11 mouse cellular contexts compared by ENCODE assay signal in the genomic region with DNA sequence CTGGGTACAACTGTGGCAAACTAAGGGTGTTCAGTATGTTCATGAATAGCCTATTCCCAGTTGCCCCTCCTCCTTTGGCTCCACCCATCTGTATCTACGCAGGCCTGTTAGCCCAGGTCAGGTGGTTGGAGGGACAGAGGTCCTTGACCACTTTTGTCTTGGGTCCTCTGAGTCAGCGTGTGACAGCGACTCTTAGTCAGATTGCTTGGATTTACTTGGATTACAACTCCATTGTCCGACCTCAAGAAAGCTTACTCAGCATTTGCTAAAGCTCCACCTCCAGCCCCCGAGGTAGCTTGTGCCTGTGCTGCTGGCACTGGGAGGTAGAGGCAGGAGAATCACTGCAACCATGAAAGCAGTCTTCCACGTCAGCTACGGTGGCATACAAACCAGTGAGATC. TPM values are rescaled to one million over a fixed set of nuclear protein-coding genes. Genes with fewer than 3 reads are reported as not detected.
DNase-seq lines count a peak whose midpoint lies in the region; ATAC-seq lines count a peak whose summit lies in the region.
"Had no signal": no experiment of that assay in that cellular context is flagged by ENCODE, and none has a peak within 500 bp of the region (broad histone marks: within the 10 kb centered on the region; RNA-seq: fewer than 3 reads in every experiment).

No protein-coding gene starts in this region.

- intact Hi-C loops in left cerebral cortex, postnatal 10 days (cut with DNase I), result no loop called here

- no peak for ATAC-seq in kidney, embryonic 16.5 days (ENCODE audit: low FRiP score, low TSS enrichment)
- no peak for ATAC-seq in forebrain, embryonic 11.5 days (replicated peaks; ENCODE audit: low FRiP score)
- ATAC-seq: forebrain, postnatal 0 days had no signal

- DNase-seq in ES-CJ7 (ENCODE audit: low read depth, low spot score), result peak; percentile 62
- peak; percentile 81 to 89 for DNase-seq in adrenal gland, adult (ENCODE audit: inconsistent age in 2 of 2, low spot score in 1 of 2)
- DNase-seq in lung, postnatal 10 days, result peak; percentile 62
- DNase-seq in left cerebral cortex, postnatal 10 days (ENCODE audit: extremely low spot score in 1 of 2, low spot score in 2 of 2), result no peak
- no peak for DNase-seq in cerebellum, postnatal 36 days
- DNase-seq in forebrain, embryonic 11.5 days (ENCODE audit: low spot score), result no peak
- DNase-seq: embryo, embryonic 11 days; forebrain, postnatal 0 days had no signal

- 0 out of 2 replicates have a peak, but pooled peaks cover 3% of the 10 kb centered on the region for H3K4me1 ChIP-seq in kidney, embryonic 16.5 days (ENCODE audit: insufficient read depth, low read length)
- H3K4me1 ChIP-seq in forebrain, embryonic 11.5 days (replicated peaks; ENCODE audit: control insufficient read depth, insufficient read depth, low read length), result no peaks in the 10 kb centered on the region
- H3K4me1 ChIP-seq: limb, embryonic 15.5 days had no signal

- H3K27ac ChIP-seq in kidney, embryonic 16.5 days (ENCODE audit: low read length), result no peak overlapping the region
- no peak overlapping the region for H3K27ac ChIP-seq in forebrain, embryonic 11.5 days (ENCODE audit: low read depth, low read length)
- H3K27ac ChIP-seq: limb, embryonic 15.5 days had no signal

- no peaks in the 10 kb centered on the region for H3K36me3 ChIP-seq in kidney, embryonic 16.5 days (ENCODE audit: insufficient read depth, low read length)
- H3K36me3 ChIP-seq in forebrain, embryonic 11.5 days (ENCODE audit: control insufficient read depth, insufficient read depth, low read length), result no peaks in the 10 kb centered on the region
- H3K36me3 ChIP-seq: limb, embryonic 15.5 days had no signal

- H3K9ac ChIP-seq in kidney, embryonic 16.5 days (replicated peaks; ENCODE audit: low read length), result no peak overlapping the region
- H3K9ac ChIP-seq in forebrain, embryonic 11.5 days (ENCODE audit: low read length), result no peak overlapping the region
- H3K9ac ChIP-seq: forebrain, postnatal 0 days; limb, embryonic 15.5 days had no signal

- no peaks in the 10 kb centered on the region for H3K9me3 ChIP-seq in kidney, embryonic 16.5 days (ENCODE audit: low read length)
- H3K9me3 ChIP-seq in forebrain, embryonic 11.5 days (ENCODE audit: control insufficient read depth, low read length), result no peaks in the 10 kb centered on the region
- H3K9me3 ChIP-seq: limb, embryonic 15.5 days had no signal

- no peaks in the 10 kb centered on the region for H3K27me3 ChIP-seq in kidney, embryonic 16.5 days (ENCODE audit: insufficient read depth, low read length)
- H3K27me3 ChIP-seq in forebrain, embryonic 11.5 days (ENCODE audit: control insufficient read depth, insufficient read depth, low read length), result no peaks in the 10 kb centered on the region
- H3K27me3 ChIP-seq: limb, embryonic 15.5 days had no signal

- WGBS in kidney, embryonic 16.5 days, result 23% methylated on average over 7 of the region's 7 CpGs
- WGBS in forebrain, embryonic 11.5 days, result 26% methylated on average over 7 of the region's 7 CpGs

- H3K4me2 ChIP-seq in kidney, embryonic 16.5 days (replicated peaks; ENCODE audit: low read depth, low read length), result 0 out of 2 replicates have a peak overlapping the region, but pooled peaks have one; percentile 4
- no peak overlapping the region for H3K4me2 ChIP-seq in forebrain, embryonic 11.5 days (ENCODE audit: low read depth, low read length, severe bottlenecking)
- H3K4me2 ChIP-seq: limb, embryonic 15.5 days had no signal

- no peak overlapping the region for H3K4me3 ChIP-seq in kidney, embryonic 16.5 days (ENCODE audit: low read length)
- H3K4me3 ChIP-seq in forebrain, embryonic 11.5 days (ENCODE audit: low read depth, low read length), result no peak overlapping the region
- H3K4me3 ChIP-seq: limb, embryonic 15.5 days had no signal

RNA-seq across cellular contexts. Expression of a gene that starts 5.8 kb away (rescaled TPM):
- polyA plus RNA-seq in kidney, embryonic 16.5 days (2015; fragmentation: Nextera tagmentation; extraction: Ambion mirVana), result 1.7 and 2.0 TPM in 2 replicates
- total RNA-seq in left cerebral cortex, postnatal 10 days (2021), result under 1 TPM in 1 of 2 experiments, not detected in 1; 0.81 TPM
- 1.0 TPM in 1 of 2 replicates, not detected in the other for polyA plus RNA-seq in forebrain, embryonic 11.5 days (2014; fragmentation: Nextera tagmentation; extraction: Ambion mirVana)

RNA-seq across cellular contexts. Expression of a gene that starts 7.9 kb away (rescaled TPM):
- 81.5 and 94.9 TPM in 2 replicates for polyA plus RNA-seq in kidney, embryonic 16.5 days (2015; fragmentation: Nextera tagmentation; extraction: Ambion mirVana)
- total RNA-seq in left cerebral cortex, postnatal 10 days (2021), result 10 to 100 TPM; 19.1 to 21.6 TPM
- polyA plus RNA-seq in forebrain, embryonic 11.5 days (2014; fragmentation: Nextera tagmentation; extraction: Ambion mirVana), result 87.9 and 97.2 TPM in 2 replicates

RNA-seq across cellular contexts. Expression of a gene that starts 19.4 kb away (rescaled TPM):
- polyA plus RNA-seq in kidney, embryonic 16.5 days (2015; fragmentation: Nextera tagmentation; extraction: Ambion mirVana), result 209 and 212 TPM in 2 replicates
- 100 to 1,000 TPM; 457 to 465 TPM for total RNA-seq in left cerebral cortex, postnatal 10 days (2021)
- polyA plus RNA-seq in forebrain, embryonic 11.5 days (2014; fragmentation: Nextera tagmentation; extraction: Ambion mirVana), result 236 and 247 TPM in 2 replicates

RNA-seq across cellular contexts. Expression of a gene that starts 45.0 kb away (rescaled TPM):
- 10.6 and 11.3 TPM in 2 replicates for polyA plus RNA-seq in kidney, embryonic 16.5 days (2015; fragmentation: Nextera tagmentation; extraction: Ambion mirVana)
- total RNA-seq in left cerebral cortex, postnatal 10 days (2021), result 10 to 100 TPM; 23.1 to 26.4 TPM
- polyA plus RNA-seq in forebrain, embryonic 11.5 days (2014; fragmentation: Nextera tagmentation; extraction: Ambion mirVana), result 12.2 and 12.5 TPM in 2 replicates

RNA-seq across cellular contexts. Expression of a gene that starts 52.6 kb away (rescaled TPM):
- 6.7 TPM in 1 of 2 replicates, not detected in the other for polyA plus RNA-seq in kidney, embryonic 16.5 days (2015; fragmentation: Nextera tagmentation; extraction: Ambion mirVana)
- not detected for total RNA-seq in left cerebral cortex, postnatal 10 days (2021)
- 15.6 TPM in 1 of 2 replicates, not detected in the other for polyA plus RNA-seq in forebrain, embryonic 11.5 days (2014; fragmentation: Nextera tagmentation; extraction: Ambion mirVana)
- total RNA-seq: forebrain, postnatal 0 days had no signal
- polyA plus RNA-seq: urinary bladder, adult 2 months had no signal

Comparison
In these comparisons a context has a peak if more than half of its experiments do, and no peak if none do; other contexts are left out.
1. DNase-seq: peak in ES-CJ7 (single experiment), adrenal gland, adult (2 of 2) and lung, postnatal 10 days (single experiment); none in left cerebral cortex, postnatal 10 days (0 of 2), cerebellum, postnatal 36 days (0 of 2) and forebrain, embryonic 11.5 days (single experiment).